Mouse (Mus musculus): Measurements from ENCODE around the gene Egr2. TPM values are rescaled to one million over a fixed set of nuclear protein-coding genes. Genes with fewer than 3 reads are reported as not detected.

The Egr2 gene
- polyA plus RNA-seq, 1 experiment: 12.5 TPM

DNA sequence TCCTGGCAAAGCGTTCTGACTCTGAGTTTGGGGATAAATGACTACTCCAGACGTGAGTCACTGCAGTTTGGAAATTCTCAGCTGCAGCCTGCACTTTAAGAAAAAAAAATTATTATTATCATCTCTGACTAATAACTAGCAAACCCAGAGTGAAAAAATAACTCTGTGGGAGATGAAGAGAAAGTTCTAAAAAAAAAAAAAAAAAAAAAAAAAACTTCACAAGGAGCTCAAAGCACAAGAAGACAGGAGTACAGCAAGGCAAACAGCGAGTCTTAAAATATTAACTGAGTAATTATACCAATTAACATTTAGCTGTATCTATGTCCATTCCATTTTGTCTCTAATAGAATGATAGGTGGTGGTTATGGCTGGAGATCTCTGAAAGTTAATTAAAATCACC is 11.1 kb upstream of the Egr2 start:
- H3K36me3 ChIP-seq (ENCODE audit: control insufficient read depth, insufficient read depth, low read length): no peaks in the 10 kb centered on the region
- no peaks in the 10 kb centered on the region for H3K4me1 ChIP-seq (ENCODE audit: control insufficient read depth, insufficient read depth, insufficient read length)
- H3K27ac ChIP-seq (ENCODE audit: insufficient read depth, low read length): no peak overlapping the region
- no peaks in the 10 kb centered on the region for H3K27me3 ChIP-seq (ENCODE audit: control insufficient read depth, insufficient read depth, low read length)
- TF ChIP-seq POLR2A (IDR thresholded peaks at IDR 0.05; ENCODE audit: low read depth, low read length) (no peak), CTCF (IDR thresholded peaks at IDR 0.05; ENCODE audit: extremely low read depth, insufficient read depth, insufficient read length, insufficient replicate concordance) (no peak)
- 88% methylated on average over 3 of the region's 3 CpGs for WGBS
- DNase-seq (ENCODE audit: low read depth in 1 of 2, low spot score in 2 of 2): no peak
- no peak overlapping the region for H3K4me3 ChIP-seq (ENCODE audit: extremely low read depth, insufficient read depth, insufficient read length)

GRCm38 (mm10) chr10:67524694-67525093 is 10.6 kb upstream of the Egr2 start:
- TF ChIP-seq POLR2A (IDR thresholded peaks at IDR 0.05; ENCODE audit: low read depth, low read length) (no peak), CTCF (IDR thresholded peaks at IDR 0.05; ENCODE audit: extremely low read depth, insufficient read depth, insufficient read length, insufficient replicate concordance) (no peak)
- Histone ChIP-seq H3K27ac (ENCODE audit: insufficient read depth, low read length) (no peak overlapping the region), H3K36me3 (ENCODE audit: control insufficient read depth, insufficient read depth, low read length) (no peaks in the 10 kb centered on the region), H3K27me3 (ENCODE audit: control insufficient read depth, insufficient read depth, low read length) (no peaks in the 10 kb centered on the region), H3K4me3 (ENCODE audit: extremely low read depth, insufficient read depth, insufficient read length) (no peak overlapping the region), H3K4me1 (ENCODE audit: control insufficient read depth, insufficient read depth, insufficient read length) (no peaks in the 10 kb centered on the region)
- DNase-seq (ENCODE audit: low read depth in 1 of 2, low spot score in 2 of 2): no peak
- WGBS: 88% methylated on average over 7 of the region's 7 CpGs

DNA sequence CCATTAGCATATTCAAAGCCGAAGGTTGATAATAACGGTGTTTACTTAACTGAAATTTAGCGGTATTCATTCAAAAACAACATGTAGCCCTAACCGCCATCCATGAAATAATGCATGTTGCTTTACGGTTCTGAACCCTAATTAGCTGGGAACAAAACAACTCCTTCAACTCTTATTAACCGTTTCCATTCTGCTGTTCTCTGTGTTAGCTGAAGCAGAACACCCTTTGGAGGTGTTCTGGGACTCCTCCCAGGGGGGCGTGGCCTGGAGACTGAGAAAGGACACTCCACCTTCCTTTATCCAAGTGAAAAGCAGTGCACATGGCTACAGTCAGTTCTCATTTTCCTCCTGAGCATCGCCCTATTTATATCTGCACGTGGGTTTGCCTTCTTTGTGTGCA is 8.8 kb upstream of the Egr2 start:
- Histone ChIP-seq H3K4me3 (ENCODE audit: extremely low read depth, insufficient read depth, insufficient read length) (no peak overlapping the region), H3K4me1 (ENCODE audit: control insufficient read depth, insufficient read depth, insufficient read length) (no peaks in the 10 kb centered on the region), H3K36me3 (ENCODE audit: control insufficient read depth, insufficient read depth, low read length) (no peaks in the 10 kb centered on the region), H3K27me3 (ENCODE audit: control insufficient read depth, insufficient read depth, low read length) (no peaks in the 10 kb centered on the region), H3K27ac (ENCODE audit: insufficient read depth, low read length) (no peak overlapping the region)
- 93% methylated on average over 9 of the region's 9 CpGs for WGBS
- DNase-seq (ENCODE audit: low read depth in 1 of 2, low spot score in 2 of 2): no peak
- TF ChIP-seq CTCF (IDR thresholded peaks at IDR 0.05; ENCODE audit: extremely low read depth, insufficient read depth, insufficient read length, insufficient replicate concordance): no peak
- no peak for TF ChIP-seq POLR2A (IDR thresholded peaks at IDR 0.05; ENCODE audit: low read depth, low read length)

GRCm38 (mm10) chr10:67529769-67530168 is 5.5 kb upstream of the Egr2 start:
- Histone ChIP-seq H3K4me1 (ENCODE audit: control insufficient read depth, insufficient read depth, insufficient read length) (no peaks in the 10 kb centered on the region), H3K27ac (ENCODE audit: insufficient read depth, low read length) (no peak overlapping the region), H3K27me3 (ENCODE audit: control insufficient read depth, insufficient read depth, low read length) (peaks cover 2% of the 10 kb centered on the region; the same call in 1 of the 2 replicates), H3K36me3 (ENCODE audit: control insufficient read depth, insufficient read depth, low read length) (no peaks in the 10 kb centered on the region), H3K4me3 (ENCODE audit: extremely low read depth, insufficient read depth, insufficient read length) (no peak overlapping the region)
- no peak for DNase-seq (ENCODE audit: low read depth in 1 of 2, low spot score in 2 of 2)
- 64% methylated on average over 4 of the region's 4 CpGs for WGBS
- TF ChIP-seq CTCF (IDR thresholded peaks at IDR 0.05; ENCODE audit: extremely low read depth, insufficient read depth, insufficient read length, insufficient replicate concordance): no peak
- no peak for TF ChIP-seq POLR2A (IDR thresholded peaks at IDR 0.05; ENCODE audit: low read depth, low read length)

- TF ChIP-seq POLR2A (IDR thresholded peaks at IDR 0.05; ENCODE audit: low read depth, low read length) (no peak), CTCF (IDR thresholded peaks at IDR 0.05; ENCODE audit: extremely low read depth, insufficient read depth, insufficient read length, insufficient replicate concordance) (peak; percentile 92)
- peak; percentile 52 to 80 for DNase-seq (ENCODE audit: low read depth in 1 of 2, low spot score in 2 of 2)
- Histone ChIP-seq H3K4me1 (ENCODE audit: control insufficient read depth, insufficient read depth, insufficient read length) (peaks cover 5% of the 10 kb centered on the region), H3K36me3 (ENCODE audit: control insufficient read depth, insufficient read depth, low read length) (0 out of 2 replicates have a peak, but pooled peaks cover 2% of the 10 kb centered on the region), H3K4me3 (ENCODE audit: extremely low read depth, insufficient read depth, insufficient read length) (peak overlapping the region; percentile 59), H3K27ac (ENCODE audit: insufficient read depth, low read length) (no peak overlapping the region; the same call in 1 of the 2 replicates), H3K27me3 (ENCODE audit: control insufficient read depth, insufficient read depth, low read length) (peaks cover 21% of the 10 kb centered on the region)
- under 1% methylated on average over 33 of the region's 35 CpGs for WGBS
These were observed 697 bp downstream of the Egr2 start for GRCm38 (mm10) chr10:67535972-67536371.

DNA sequence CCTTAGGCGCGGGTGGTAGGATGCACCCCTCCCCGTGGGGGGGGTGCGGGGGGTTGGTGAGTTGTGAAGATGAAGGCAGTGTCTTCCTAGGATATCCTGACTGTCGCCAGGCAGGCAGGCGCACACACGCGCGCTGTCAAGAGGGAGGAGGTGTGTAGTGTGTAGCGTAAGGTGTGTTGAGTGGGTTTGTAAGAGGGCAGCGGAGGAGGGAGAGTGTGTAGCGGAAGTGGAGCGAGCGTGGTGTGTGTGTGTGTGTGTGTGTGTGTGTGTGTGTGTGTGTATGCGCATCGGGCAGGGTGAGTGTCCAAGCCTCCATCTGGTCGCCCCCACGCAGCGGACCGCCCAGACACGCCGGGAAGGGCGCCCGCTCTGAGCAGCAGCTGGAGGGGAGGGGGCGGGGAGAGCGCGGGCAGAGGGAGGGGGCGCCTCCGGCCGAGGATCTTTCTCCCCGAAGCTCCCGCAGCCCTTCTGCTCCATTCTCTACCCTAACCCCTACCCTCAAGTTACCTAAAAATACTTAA is 1.4 kb downstream of the Egr2 start:
- Histone ChIP-seq H3K27me3 (ENCODE audit: control insufficient read depth, insufficient read depth, low read length) (peaks cover 21% of the 10 kb centered on the region), H3K27ac (ENCODE audit: insufficient read depth, low read length) (peak overlapping the region; percentile 49), H3K4me3 (ENCODE audit: extremely low read depth, insufficient read depth, insufficient read length) (peak overlapping the region; percentile 59), H3K4me1 (ENCODE audit: control insufficient read depth, insufficient read depth, insufficient read length) (peaks cover 5% of the 10 kb centered on the region), H3K36me3 (ENCODE audit: control insufficient read depth, insufficient read depth, low read length) (0 out of 2 replicates have a peak, but pooled peaks cover 2% of the 10 kb centered on the region)
- peak; percentile 33 to 43 for DNase-seq (ENCODE audit: low read depth in 1 of 2, low spot score in 2 of 2)
- under 1% methylated on average over 22 of the region's 32 CpGs for WGBS
- TF ChIP-seq POLR2A (IDR thresholded peaks at IDR 0.05; ENCODE audit: low read depth, low read length) (no peak), CTCF (IDR thresholded peaks at IDR 0.05; ENCODE audit: extremely low read depth, insufficient read depth, insufficient read length, insufficient replicate concordance) (no peak)
